Mouse (Mus musculus): ENCODE data around the gene Srprb. TPM values are rescaled to one million over a fixed set of nuclear protein-coding genes. Genes with fewer than 3 reads are reported as not detected.

Srprb gene
- polyA plus RNA-seq, 1 experiment from 2014 or later, result 59.5 TPM

- H3K4me1 ChIP-seq (replicated peaks; ENCODE audit: control insufficient read depth, insufficient read depth, low read length), result peaks cover 11% of the 10 kb centered on the region; the same call in 1 of the 2 replicates
- no peak for DNase-seq (ENCODE audit: low spot score)
- H3K9me3 ChIP-seq (ENCODE audit: control insufficient read depth, low read length), result no peaks in the 10 kb centered on the region
- WGBS, result 46% methylated on average over 7 of the region's 7 CpGs
- H3K27ac ChIP-seq (ENCODE audit: low read depth), result no peak overlapping the region
- no peaks in the 10 kb centered on the region for H3K27me3 ChIP-seq (replicated peaks; ENCODE audit: control insufficient read depth, insufficient read depth, low read length)
- no peak overlapping the region for H3K4me3 ChIP-seq (ENCODE audit: low read depth, low read length)
- no peaks in the 10 kb centered on the region for H3K36me3 ChIP-seq (ENCODE audit: control insufficient read depth, insufficient read depth, low read length)
- H3K4me2 ChIP-seq (ENCODE audit: low read length), result no peak overlapping the region
- ATAC-seq (replicated peaks; ENCODE audit: low FRiP score, low TSS enrichment, low read depth), result no peak
- H3K9ac ChIP-seq (ENCODE audit: low read length), result no peak overlapping the region
Observed at GRCm38 (mm10) chr9:103233006-103233395, 31.1 kb upstream of the Srprb start.

- H3K9me3 ChIP-seq (ENCODE audit: control insufficient read depth, low read length), result no peaks in the 10 kb centered on the region
- no peak overlapping the region for H3K27ac ChIP-seq (ENCODE audit: low read depth)
- H3K4me1 ChIP-seq (replicated peaks; ENCODE audit: control insufficient read depth, insufficient read depth, low read length), result peaks cover 11% of the 10 kb centered on the region; the same call in 1 of the 2 replicates
- WGBS, result 85% methylated on average over 7 of the region's 7 CpGs
- H3K9ac ChIP-seq (ENCODE audit: low read length), result no peak overlapping the region
- ATAC-seq (replicated peaks; ENCODE audit: low FRiP score, low TSS enrichment, low read depth) (no peak), DNase-seq (ENCODE audit: low spot score) (no peak)
- H3K4me3 ChIP-seq (ENCODE audit: low read depth, low read length), result no peak overlapping the region
- H3K4me2 ChIP-seq (ENCODE audit: low read length), result no peak overlapping the region
- H3K27me3 ChIP-seq (replicated peaks; ENCODE audit: control insufficient read depth, insufficient read depth, low read length), result no peaks in the 10 kb centered on the region
- no peaks in the 10 kb centered on the region for H3K36me3 ChIP-seq (ENCODE audit: control insufficient read depth, insufficient read depth, low read length)
Observed at GRCm38 (mm10) chr9:103232232-103233005, 30.5 kb upstream of the Srprb start.

GRCm38 (mm10) chr9:103230151-103230951, 28.4 kb upstream of the Srprb start, which contains the start of the genes Gm20425 and Trf:
TSS of gene Gm20425 (minus strand) at chr9:103230307.
TSS of gene Trf (minus strand) at chr9:103230444.
- no peaks in the 10 kb centered on the region for H3K36me3 ChIP-seq (ENCODE audit: control insufficient read depth, insufficient read depth, low read length)
- ATAC-seq (replicated peaks; ENCODE audit: low FRiP score, low TSS enrichment, low read depth) (peak; percentile 63), DNase-seq (ENCODE audit: low spot score) (peak; percentile 68)
- H3K9me3 ChIP-seq (ENCODE audit: control insufficient read depth, low read length), result no peaks in the 10 kb centered on the region
- H3K9ac ChIP-seq (ENCODE audit: low read length), result peak within 1 kb of the TSS; percentile 34
- WGBS, result 45% methylated on average over 29 of the region's 29 CpGs
- H3K4me3 ChIP-seq (ENCODE audit: low read depth, low read length), result peak within 1 kb of the TSS; percentile 3; the same call in 1 of the 2 replicates
- H3K27ac ChIP-seq (ENCODE audit: low read depth), result peak within 1 kb of the TSS; percentile 54; the same call in 1 of the 2 replicates
- H3K4me2 ChIP-seq (ENCODE audit: low read length), result peak within 1 kb of the TSS; percentile 41
- peaks cover 11% of the 10 kb centered on the region; the same call in 1 of the 2 replicates for H3K4me1 ChIP-seq (replicated peaks; ENCODE audit: control insufficient read depth, insufficient read depth, low read length)
- no peaks in the 10 kb centered on the region for H3K27me3 ChIP-seq (replicated peaks; ENCODE audit: control insufficient read depth, insufficient read depth, low read length)

GRCm38 (mm10) chr9:103229037-103229867, 27.3 kb upstream of the Srprb start:
- ATAC-seq (replicated peaks; ENCODE audit: low FRiP score, low TSS enrichment, low read depth) (no peak), DNase-seq (ENCODE audit: low spot score) (no peak)
- WGBS, result 78% methylated on average over 15 of the region's 15 CpGs
- H3K4me1 ChIP-seq (replicated peaks; ENCODE audit: control insufficient read depth, insufficient read depth, low read length), result peaks cover 7% of the 10 kb centered on the region; the same call in 1 of the 2 replicates
- no peaks in the 10 kb centered on the region for H3K9me3 ChIP-seq (ENCODE audit: control insufficient read depth, low read length)
- H3K4me3 ChIP-seq (ENCODE audit: low read depth, low read length), result no peak overlapping the region
- H3K9ac ChIP-seq (ENCODE audit: low read length), result no peak overlapping the region
- H3K4me2 ChIP-seq (ENCODE audit: low read length), result peak overlapping the region; percentile 41; the same call in 1 of the 2 replicates
- no peaks in the 10 kb centered on the region for H3K27me3 ChIP-seq (replicated peaks; ENCODE audit: control insufficient read depth, insufficient read depth, low read length)
- no peak overlapping the region for H3K27ac ChIP-seq (ENCODE audit: low read depth)
- H3K36me3 ChIP-seq (ENCODE audit: control insufficient read depth, insufficient read depth, low read length), result no peaks in the 10 kb centered on the region

DNA sequence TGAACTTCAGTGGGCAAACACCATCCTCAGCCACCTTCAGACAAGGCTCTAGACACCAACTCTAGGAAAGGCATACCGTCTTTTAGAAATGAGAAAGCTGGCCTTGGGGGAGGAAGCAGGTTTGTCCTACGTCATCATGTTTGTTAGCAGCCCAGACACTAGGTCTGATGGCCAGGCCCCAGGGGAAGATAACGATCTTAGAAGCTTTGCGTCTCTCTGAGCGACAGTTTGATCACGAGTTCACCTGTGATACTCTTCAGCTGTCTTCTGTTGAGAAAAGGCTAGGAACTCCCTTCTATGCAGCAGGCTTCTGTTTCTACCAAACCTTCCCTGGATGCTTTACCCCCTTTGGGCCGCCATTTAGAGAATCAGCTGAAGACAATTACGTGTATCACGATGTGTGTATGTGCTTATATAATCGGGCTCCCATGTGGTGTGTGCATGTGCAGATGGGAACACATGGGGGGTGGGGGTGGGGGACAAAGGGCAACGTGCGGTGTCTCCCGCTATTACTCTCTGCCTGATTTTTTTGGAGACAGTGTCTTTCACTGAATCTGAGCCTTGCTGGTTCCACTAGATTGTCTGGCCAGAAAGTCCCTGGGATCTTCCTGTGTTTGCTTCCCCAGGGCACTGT, 26.6 kb upstream of the Srprb start:
- no peaks in the 10 kb centered on the region for H3K36me3 ChIP-seq (ENCODE audit: control insufficient read depth, insufficient read depth, low read length)
- no peak overlapping the region for H3K9ac ChIP-seq (ENCODE audit: low read length)
- no peak for ATAC-seq (replicated peaks; ENCODE audit: low FRiP score, low TSS enrichment, low read depth)
- H3K4me2 ChIP-seq (ENCODE audit: low read length), result no peak overlapping the region
- WGBS, result 72% methylated on average over 13 of the region's 13 CpGs
- H3K4me1 ChIP-seq (replicated peaks; ENCODE audit: control insufficient read depth, insufficient read depth, low read length), result peaks cover 7% of the 10 kb centered on the region; the same call in 1 of the 2 replicates
- H3K27ac ChIP-seq (ENCODE audit: low read depth), result no peak overlapping the region
- H3K9me3 ChIP-seq (ENCODE audit: control insufficient read depth, low read length), result no peaks in the 10 kb centered on the region
- H3K27me3 ChIP-seq (replicated peaks; ENCODE audit: control insufficient read depth, insufficient read depth, low read length), result no peaks in the 10 kb centered on the region
- no peak for DNase-seq (ENCODE audit: low spot score)
- no peak overlapping the region for H3K4me3 ChIP-seq (ENCODE audit: low read depth, low read length)

DNA sequence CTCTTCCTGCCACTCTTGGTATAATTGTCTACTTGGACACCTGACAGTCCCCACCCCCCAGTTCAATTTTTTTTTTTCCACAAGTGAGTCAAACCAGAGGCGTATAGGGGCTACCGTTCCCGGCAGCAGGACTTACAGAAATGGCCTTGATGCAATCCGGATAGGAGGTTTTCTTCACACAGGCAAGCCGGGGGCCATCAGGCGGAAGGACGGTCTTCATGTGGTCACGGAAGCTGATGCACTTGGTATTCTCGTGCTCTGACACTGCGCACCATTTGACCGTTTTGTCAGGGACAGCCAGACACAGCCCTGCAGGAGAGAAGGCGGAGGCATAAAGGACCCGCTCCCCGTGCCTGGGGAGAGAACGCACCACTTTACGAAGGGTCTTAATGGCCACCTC, 25.8 kb upstream of the Srprb start:
- Histone ChIP-seq H3K27me3 (replicated peaks; ENCODE audit: control insufficient read depth, insufficient read depth, low read length) (no peaks in the 10 kb centered on the region), H3K4me1 (replicated peaks; ENCODE audit: control insufficient read depth, insufficient read depth, low read length) (peaks cover 7% of the 10 kb centered on the region; the same call in 1 of the 2 replicates), H3K27ac (ENCODE audit: low read depth) (no peak overlapping the region), H3K36me3 (ENCODE audit: control insufficient read depth, insufficient read depth, low read length) (no peaks in the 10 kb centered on the region), H3K9me3 (ENCODE audit: control insufficient read depth, low read length) (no peaks in the 10 kb centered on the region), H3K4me3 (ENCODE audit: low read depth, low read length) (no peak overlapping the region), H3K4me2 (ENCODE audit: low read length) (no peak overlapping the region), H3K9ac (ENCODE audit: low read length) (no peak overlapping the region)
- no peak for DNase-seq (ENCODE audit: low spot score)
- ATAC-seq (replicated peaks; ENCODE audit: low FRiP score, low TSS enrichment, low read depth), result no peak
- WGBS, result 88% methylated on average over 16 of the region's 16 CpGs

DNA sequence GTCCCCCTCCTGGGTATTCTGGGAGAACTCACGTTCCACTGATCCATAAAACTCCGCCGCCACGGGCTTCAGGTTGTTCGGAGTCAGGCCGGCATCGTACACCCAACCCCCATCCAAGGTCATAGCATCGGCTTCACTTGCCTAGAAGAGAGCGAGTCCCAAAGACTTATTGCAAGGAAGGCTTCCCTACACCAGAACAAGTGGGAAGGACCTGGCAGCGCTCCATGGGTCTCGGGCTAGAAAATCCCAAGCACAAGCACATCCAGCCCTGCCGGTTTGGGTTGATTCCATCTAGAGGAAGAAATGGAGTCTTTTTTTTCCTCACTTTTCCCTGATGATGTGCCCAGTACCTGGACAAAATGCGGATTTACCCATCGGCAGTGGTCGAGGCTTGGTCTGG, 24.9 kb upstream of the Srprb start:
- Histone ChIP-seq H3K4me3 (ENCODE audit: low read depth, low read length) (no peak overlapping the region), H3K4me1 (replicated peaks; ENCODE audit: control insufficient read depth, insufficient read depth, low read length) (peaks cover 7% of the 10 kb centered on the region; the same call in 1 of the 2 replicates), H3K9me3 (ENCODE audit: control insufficient read depth, low read length) (no peaks in the 10 kb centered on the region), H3K27ac (ENCODE audit: low read depth) (no peak overlapping the region), H3K4me2 (ENCODE audit: low read length) (no peak overlapping the region), H3K9ac (ENCODE audit: low read length) (no peak overlapping the region), H3K36me3 (ENCODE audit: control insufficient read depth, insufficient read depth, low read length) (no peaks in the 10 kb centered on the region), H3K27me3 (replicated peaks; ENCODE audit: control insufficient read depth, insufficient read depth, low read length) (no peaks in the 10 kb centered on the region)
- DNase-seq (ENCODE audit: low spot score) (no peak), ATAC-seq (replicated peaks; ENCODE audit: low FRiP score, low TSS enrichment, low read depth) (no peak)
- WGBS, result 88% methylated on average over 15 of the region's 15 CpGs

DNA sequence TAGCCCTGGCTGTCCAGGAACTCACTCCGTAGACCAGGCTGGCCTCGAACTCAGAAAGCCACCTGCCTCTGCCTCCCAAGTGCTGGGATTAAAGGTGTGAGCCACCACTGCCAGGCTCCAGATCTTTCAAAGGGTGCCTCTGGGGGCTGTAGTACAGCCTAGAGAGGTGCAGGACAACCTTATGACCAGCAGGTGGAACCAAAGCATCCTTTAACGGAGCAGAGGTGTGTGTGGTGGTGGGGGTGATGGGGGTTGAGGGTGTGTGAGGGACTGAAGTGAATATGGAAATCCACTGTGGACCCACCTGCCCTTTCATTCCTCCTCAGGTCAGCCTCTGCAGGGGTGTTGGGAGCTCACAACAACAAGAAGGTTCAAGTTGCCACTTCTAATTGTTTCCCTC, 23.5 kb upstream of the Srprb start:
- Histone ChIP-seq H3K27ac (ENCODE audit: low read depth) (no peak overlapping the region), H3K36me3 (ENCODE audit: control insufficient read depth, insufficient read depth, low read length) (no peaks in the 10 kb centered on the region), H3K4me1 (replicated peaks; ENCODE audit: control insufficient read depth, insufficient read depth, low read length) (peaks cover 4% of the 10 kb centered on the region; the same call in 1 of the 2 replicates), H3K27me3 (replicated peaks; ENCODE audit: control insufficient read depth, insufficient read depth, low read length) (no peaks in the 10 kb centered on the region), H3K9me3 (ENCODE audit: control insufficient read depth, low read length) (no peaks in the 10 kb centered on the region), H3K9ac (ENCODE audit: low read length) (no peak overlapping the region), H3K4me2 (ENCODE audit: low read length) (no peak overlapping the region), H3K4me3 (ENCODE audit: low read depth, low read length) (no peak overlapping the region)
- WGBS, result 71% methylated on average over 3 of the region's 3 CpGs
- no peak for DNase-seq (ENCODE audit: low spot score)
- ATAC-seq (replicated peaks; ENCODE audit: low FRiP score, low TSS enrichment, low read depth), result no peak

Measured in intestine, embryonic 14.5 days (tissue).